Mouse (Mus musculus) midbrain, embryonic 16.5 days (tissue): ENCODE measurements around the gene Sort1. TPM values are rescaled to one million over a fixed set of nuclear protein-coding genes. Genes with fewer than 3 reads are reported as not detected.

Experiments used
- ATAC-seq: fragments of 200-750 bp; cut with Nextera tagmentation; 2 replicates; pipeline ENCODE4 v1.8.0; 2017; ENCODE audit warnings: moderate TSS enrichment
- H3K27ac ChIP-seq: fragments of 300-500 bp; sonication (generic); 2 replicates; pipeline ENCODE4 v1.5.1; 2014; ENCODE audit warnings: mild to moderate bottlenecking, low read length, mixed read lengths
- H3K27me3 ChIP-seq: fragments of 300-500 bp; sonication (generic); 2 replicates; pipeline ENCODE4 v1.6.1; 2014; ENCODE audit warnings: low read depth, low read length, mixed read lengths; ENCODE audit not compliant: control insufficient read depth, insufficient read depth
- H3K36me3 ChIP-seq: fragments of 300-500 bp; sonication (generic); 2 replicates; pipeline ENCODE4 v1.6.1; 2014; ENCODE audit warnings: mild to moderate bottlenecking, low read length, moderate library complexity, mixed read lengths; ENCODE audit not compliant: control insufficient read depth, insufficient read depth
- H3K4me1 ChIP-seq: fragments of 300-500 bp; sonication (generic); 2 replicates; pipeline ENCODE4 v1.6.1; 2014; ENCODE audit warnings: mild to moderate bottlenecking, low read length, mixed read lengths; ENCODE audit not compliant: control insufficient read depth, insufficient read depth
- H3K4me2 ChIP-seq: fragments of 300-500 bp; sonication (generic); 2 replicates; pipeline ENCODE4 v1.6.1; 2014; ENCODE audit warnings: mild to moderate bottlenecking, low read length, mixed read lengths
- H3K4me3 ChIP-seq: fragments of 300-500 bp; sonication (generic); 2 replicates; pipeline ENCODE4 v1.5.1; 2014; ENCODE audit warnings: low read depth, mild to moderate bottlenecking, low read length, moderate library complexity, mixed read lengths
- H3K9ac ChIP-seq: fragments of 300-500 bp; sonication (generic); 2 replicates; pipeline ENCODE4 v1.6.1; 2014; ENCODE audit warnings: low read depth, low read length, mixed read lengths
- H3K9me3 ChIP-seq: fragments of 300-500 bp; sonication (generic); replicated peaks from 2 replicates; pipeline ENCODE4 v1.6.1; 2014; ENCODE audit warnings: mild to moderate bottlenecking, low read length, mixed read lengths; ENCODE audit not compliant: control insufficient read depth, poor library complexity, severe bottlenecking
- WGBS: fragments of 180-500 bp; shearing (Covaris S2); extraction: QIAGEN DNeasy Blood & Tissue Kit; methylation state at CpG from one replicate; pipeline ENCODE4 v1.1.7; 2014; 5-methylcytosine and 5-hydroxymethylcytosine counted together
- polyA plus RNA-seq: library from polyadenylated mRNA; unstranded; fragments of >200 nt; fragmentation: Nextera tagmentation; extraction: Ambion mirVana; gene quantifications from 2 replicates; pipeline ENCODE4 v1.2.1, GENCODE M21; 2015

Sort1 gene
- polyA plus RNA-seq, 1 experiment from 2014 or later, result 12.4 TPM

DNA sequence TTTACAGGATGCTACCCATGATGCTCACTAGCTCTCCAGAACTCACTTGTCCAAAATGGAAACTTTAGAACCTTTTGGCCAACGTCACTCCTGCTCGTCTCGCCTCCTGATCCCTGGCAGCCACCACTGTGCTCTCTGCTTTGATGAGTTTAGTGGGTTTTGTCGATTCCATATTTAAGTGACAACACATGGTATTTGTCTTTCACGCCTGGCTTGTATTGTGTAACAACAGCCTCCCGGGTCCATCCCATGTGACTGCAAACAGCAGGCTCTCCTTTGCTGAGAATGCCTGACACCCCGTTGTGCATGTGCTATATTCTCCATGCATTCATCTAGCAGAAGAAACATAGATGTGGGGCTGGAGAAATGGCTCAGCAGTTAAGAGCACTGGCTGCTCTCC, 58.3 kb downstream of the Sort1 start:
- Histone ChIP-seq H3K4me2 (no peak overlapping the region), H3K4me3 (no peak overlapping the region), H3K36me3 (peaks cover 53% of the 10 kb centered on the region), H3K4me1 (no peaks in the 10 kb centered on the region), H3K9ac (no peak overlapping the region), H3K27me3 (no peaks in the 10 kb centered on the region), H3K9me3 (no peaks in the 10 kb centered on the region), H3K27ac (no peak overlapping the region)
- 83% methylated on average over 7 of the region's 7 CpGs for WGBS
- no peak for ATAC-seq

DNA sequence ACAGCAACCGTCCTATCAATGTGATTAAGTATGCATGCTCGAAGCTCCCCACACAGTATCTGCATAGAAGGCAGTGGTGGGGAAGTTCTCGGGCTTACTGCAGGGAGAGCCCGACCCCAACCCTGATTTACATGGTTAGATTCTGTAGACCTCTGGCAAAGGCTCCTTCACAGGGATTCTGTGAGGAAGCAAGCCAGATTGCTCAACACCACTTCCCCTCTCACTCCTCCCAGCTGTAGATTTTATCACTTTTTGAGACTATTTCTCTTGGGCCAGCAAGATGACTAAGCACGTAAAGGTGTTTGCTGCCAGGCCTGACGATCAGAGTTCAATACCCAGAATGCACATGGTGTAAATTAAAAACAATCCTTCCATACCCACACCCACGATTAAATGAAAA, 62.0 kb downstream of the Sort1 start:
- no peaks in the 10 kb centered on the region for H3K4me1 ChIP-seq

DNA sequence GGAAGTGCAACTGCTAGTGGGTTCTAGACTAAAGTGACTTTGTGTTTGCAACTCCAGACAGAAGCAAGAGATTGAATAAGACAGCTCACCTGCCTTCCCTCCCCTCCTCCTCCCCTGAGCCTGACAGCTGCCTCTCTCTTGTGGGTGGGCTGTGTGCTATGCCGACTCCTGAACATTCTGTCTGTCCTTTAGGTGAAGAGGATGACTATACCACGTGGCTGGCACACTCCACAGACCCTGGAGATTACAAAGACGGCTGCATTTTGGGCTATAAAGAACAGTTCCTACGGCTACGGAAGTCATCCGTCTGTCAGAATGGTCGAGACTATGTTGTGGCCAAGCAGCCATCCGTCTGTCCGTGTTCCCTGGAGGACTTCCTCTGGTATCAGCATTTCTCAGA, 64.5 kb downstream of the Sort1 start:
- whole genome bisulfite sequencing, result 91% methylated on average over 9 of the region's 9 CpGs
- no peaks in the 10 kb centered on the region for H3K9me3 ChIP-seq
- H3K4me3 ChIP-seq, result no peak overlapping the region
- no peak overlapping the region for H3K27ac ChIP-seq
- H3K4me2 ChIP-seq, result no peak overlapping the region
- no peak for ATAC-seq
- no peaks in the 10 kb centered on the region for H3K4me1 ChIP-seq
- H3K9ac ChIP-seq, result no peak overlapping the region
- H3K27me3 ChIP-seq, result no peaks in the 10 kb centered on the region
- H3K36me3 ChIP-seq, result peaks cover 52% of the 10 kb centered on the region

More for the DNA sequence above, 62.0 kb downstream of the Sort1 start:
- Histone ChIP-seq H3K9ac (no peak overlapping the region), H3K27me3 (no peaks in the 10 kb centered on the region), H3K4me3 (no peak overlapping the region), H3K36me3 (peaks cover 48% of the 10 kb centered on the region), H3K27ac (no peak overlapping the region), H3K9me3 (no peaks in the 10 kb centered on the region), H3K4me2 (no peak overlapping the region)
- WGBS, result 89% methylated on average over 7 of the region's 7 CpGs
- no peak for ATAC-seq

DNA sequence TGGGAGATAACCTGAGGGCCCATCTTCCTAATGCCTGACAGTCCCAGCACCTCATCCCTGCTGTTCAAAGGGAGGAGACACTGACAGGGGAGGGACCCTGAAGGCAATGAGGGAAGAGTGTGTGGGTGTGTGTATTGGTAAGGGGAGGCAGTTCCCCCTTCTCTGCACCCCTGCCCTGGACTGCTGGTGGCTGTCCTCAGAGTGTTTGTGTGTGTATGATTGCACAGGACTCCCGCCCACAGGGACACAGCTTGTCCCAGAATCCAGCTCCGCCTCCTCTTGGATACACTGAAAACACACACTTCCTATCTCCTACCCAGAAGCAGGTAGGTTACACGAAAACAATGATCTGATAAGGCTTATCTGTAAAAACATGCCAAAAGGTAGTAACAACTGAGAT, 71.4 kb downstream of the Sort1 start:
- Histone ChIP-seq H3K27ac (no peak overlapping the region), H3K9ac (no peak overlapping the region), H3K9me3 (no peaks in the 10 kb centered on the region), H3K36me3 (peaks cover 51% of the 10 kb centered on the region), H3K4me1 (no peaks in the 10 kb centered on the region), H3K4me3 (no peak overlapping the region), H3K4me2 (no peak overlapping the region), H3K27me3 (no peaks in the 10 kb centered on the region)
- no peak for ATAC-seq
- 87% methylated on average over 3 of the region's 3 CpGs for WGBS

DNA sequence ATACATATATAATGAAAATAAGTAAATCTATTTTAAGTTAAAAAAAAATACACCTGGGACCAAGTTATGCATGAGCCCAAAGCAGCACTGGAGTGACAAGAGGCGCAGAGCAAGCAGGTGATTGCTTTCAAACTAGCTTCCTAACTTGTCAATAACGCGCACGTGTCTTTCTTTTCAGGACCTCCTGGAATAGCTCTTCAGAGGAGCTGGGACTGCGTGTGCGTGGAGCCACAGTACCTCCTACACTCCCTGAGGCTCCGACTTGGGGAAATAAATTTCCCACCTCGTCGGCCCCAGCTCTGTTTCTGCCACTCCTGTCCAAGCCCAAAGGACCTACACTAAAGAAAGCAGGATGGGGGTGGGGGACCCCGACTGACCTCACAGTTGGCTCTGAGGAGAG, 73.2 kb downstream of the Sort1 start:
- no peak overlapping the region for H3K9ac ChIP-seq
- ATAC-seq, result no peak
- H3K4me2 ChIP-seq, result no peak overlapping the region
- H3K9me3 ChIP-seq, result no peaks in the 10 kb centered on the region
- H3K4me1 ChIP-seq, result 0 out of 2 replicates have a peak, but pooled peaks cover 4% of the 10 kb centered on the region
- 90% methylated on average over 10 of the region's 10 CpGs for WGBS
- H3K4me3 ChIP-seq, result no peak overlapping the region
- H3K36me3 ChIP-seq, result peaks cover 34% of the 10 kb centered on the region
- H3K27ac ChIP-seq, result no peak overlapping the region
- H3K27me3 ChIP-seq, result no peaks in the 10 kb centered on the region

DNA sequence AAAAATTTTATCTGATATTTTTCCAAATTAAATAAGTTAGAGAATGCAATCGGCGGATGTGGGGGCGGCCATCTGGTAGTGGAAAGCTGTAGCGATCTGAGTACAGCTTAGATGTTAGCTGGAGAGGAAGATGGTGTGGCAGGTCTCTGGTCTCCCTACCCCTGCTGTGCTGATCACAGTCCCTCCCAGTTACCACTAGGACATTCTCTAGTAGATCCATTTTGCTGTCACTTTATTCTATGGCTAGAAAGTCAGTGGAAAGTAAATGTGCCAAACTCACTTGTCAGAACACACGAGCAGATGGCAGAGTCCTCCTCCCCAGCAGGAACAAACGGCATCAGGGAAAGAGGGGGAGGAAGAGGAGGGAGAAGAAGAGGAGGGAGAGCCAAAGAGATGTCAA, 74.6 kb downstream of the Sort1 start:
- Histone ChIP-seq H3K27me3 (no peaks in the 10 kb centered on the region), H3K9ac (no peak overlapping the region), H3K4me2 (no peak overlapping the region), H3K36me3 (peaks cover 32% of the 10 kb centered on the region), H3K4me3 (no peak overlapping the region), H3K27ac (no peak overlapping the region), H3K4me1 (peaks cover 4% of the 10 kb centered on the region; the same call in 1 of the 2 replicates), H3K9me3 (no peaks in the 10 kb centered on the region)
- ATAC-seq, result no peak
- 82% methylated on average over 6 of the region's 6 CpGs for WGBS

DNA sequence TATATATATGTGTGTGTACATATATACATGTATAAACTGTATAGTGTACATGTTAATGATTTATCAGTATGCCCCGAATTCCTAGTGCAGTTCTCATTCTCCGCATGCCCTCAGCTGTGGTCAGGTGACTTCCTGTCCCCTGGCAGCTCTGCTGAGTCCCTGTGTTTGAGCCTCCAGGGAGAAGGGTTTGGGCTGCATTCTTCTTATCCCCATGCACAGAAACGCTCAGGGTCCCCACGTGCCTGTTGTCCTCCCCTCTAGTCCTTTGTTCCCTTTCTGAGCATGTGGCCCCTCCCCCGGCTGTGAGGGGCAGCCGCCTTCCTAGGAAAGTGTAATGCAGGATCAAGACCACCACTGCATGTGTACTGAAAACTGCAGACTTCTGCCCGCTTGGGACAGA, 77.0 kb downstream of the Sort1 start:
- Histone ChIP-seq H3K27me3 (no peaks in the 10 kb centered on the region), H3K36me3 (peaks cover 10% of the 10 kb centered on the region), H3K4me3 (no peak overlapping the region), H3K4me2 (no peak overlapping the region), H3K9me3 (no peaks in the 10 kb centered on the region), H3K27ac (no peak overlapping the region), H3K9ac (no peak overlapping the region; the same call in 1 of the 2 replicates), H3K4me1 (peaks cover 4% of the 10 kb centered on the region; the same call in 1 of the 2 replicates)
- ATAC-seq, result no peak; the same call in 1 of the 2 replicates
- 9% methylated on average over 7 of the region's 7 CpGs for WGBS

DNA sequence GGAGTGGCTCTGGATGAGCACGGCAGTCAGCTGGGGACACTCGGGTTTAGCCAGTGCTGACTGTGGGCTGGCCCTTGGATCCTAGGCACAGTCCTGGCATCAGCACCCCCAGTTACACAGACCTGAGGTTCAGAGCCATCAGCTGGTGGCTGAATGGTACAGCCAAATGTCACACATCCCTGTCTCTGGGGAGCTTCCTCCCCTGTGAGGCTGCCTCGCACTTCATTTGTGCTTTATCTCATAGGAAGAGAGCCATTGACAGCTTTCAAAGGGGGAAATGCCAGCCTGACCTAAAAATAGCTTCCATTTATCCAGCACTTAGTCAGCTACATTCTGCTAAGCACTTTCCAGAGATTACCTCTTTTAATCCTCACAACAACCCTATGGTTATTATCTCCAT, 79.7 kb downstream of the Sort1 start:
- Histone ChIP-seq H3K27ac (no peak overlapping the region), H3K4me1 (peaks cover 4% of the 10 kb centered on the region; the same call in 1 of the 2 replicates), H3K4me2 (no peak overlapping the region), H3K9me3 (no peaks in the 10 kb centered on the region), H3K27me3 (no peaks in the 10 kb centered on the region), H3K36me3 (no peaks in the 10 kb centered on the region), H3K9ac (no peak overlapping the region), H3K4me3 (no peak overlapping the region)
- WGBS, result 68% methylated on average over 3 of the region's 3 CpGs
- ATAC-seq, result 0 out of 2 replicates have a peak, but pooled peaks have one; percentile 22

DNA sequence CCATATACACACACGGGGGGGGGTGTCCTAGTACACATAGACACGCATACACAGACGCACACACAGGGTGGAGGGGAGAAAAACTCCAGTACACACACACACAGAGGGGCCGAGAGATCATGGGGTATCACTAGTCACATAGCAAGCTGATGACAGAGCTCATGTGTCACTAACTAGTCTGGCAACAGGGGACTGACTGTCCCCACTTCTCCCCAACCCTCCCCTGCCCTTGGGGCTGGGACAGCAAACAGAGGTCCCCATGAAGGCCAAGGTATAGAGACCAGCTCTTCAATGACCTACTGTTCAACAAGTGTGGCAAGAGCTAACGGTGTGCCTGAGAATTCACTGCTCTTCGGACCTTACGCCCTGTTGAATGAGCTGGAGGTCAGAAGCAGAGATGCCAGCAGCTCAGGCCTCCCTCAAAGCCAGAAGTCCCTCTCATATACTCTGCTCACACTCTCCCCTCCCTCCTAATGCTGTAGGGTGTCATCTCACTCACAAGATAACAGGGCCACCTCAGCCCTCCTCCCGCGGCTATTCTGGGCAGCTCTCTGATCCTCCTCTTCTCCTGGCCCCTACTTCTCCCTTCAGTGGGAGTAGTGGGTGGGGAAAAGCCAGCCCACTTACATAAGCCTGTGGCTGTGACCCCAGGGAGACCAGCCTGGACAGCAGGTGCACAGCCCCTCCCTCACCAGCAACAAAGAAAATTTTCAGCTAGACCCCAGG, 80.6 kb downstream of the Sort1 start, which contains the start of gene Mybphl:
TSS of gene Mybphl (plus strand) at position 642 of the 726 bp plus-strand sequence.
- H3K9ac ChIP-seq, result no peak within 1 kb of the TSS
- ATAC-seq, result peak; percentile 34; the same call in 1 of the 2 replicates

More for the DNA sequence above, 80.6 kb downstream of the Sort1 start, which contains the start of gene Mybphl:
- no peak within 1 kb of the TSS for H3K27ac ChIP-seq
- H3K4me1 ChIP-seq, result peaks cover 4% of the 10 kb centered on the region; the same call in 1 of the 2 replicates
- H3K9me3 ChIP-seq, result no peaks in the 10 kb centered on the region
- 74% methylated on average over 9 of the region's 9 CpGs for WGBS
- no peaks in the 10 kb centered on the region for H3K27me3 ChIP-seq
- H3K36me3 ChIP-seq, result no peaks in the 10 kb centered on the region
- no peak within 1 kb of the TSS for H3K4me2 ChIP-seq
- H3K4me3 ChIP-seq, result no peak within 1 kb of the TSS
